Mouse (Mus musculus): ENCODE measurements around the gene Gmds. TPM values are rescaled to one million over a fixed set of nuclear protein-coding genes. Genes with fewer than 3 reads are reported as not detected.
A peak's percentile ranks its signal among the peaks of the same experiment; 100 is the strongest.

The Gmds gene
- polyA plus RNA-seq, 1 experiment from 2014 or later = 31.4 TPM

DNA sequence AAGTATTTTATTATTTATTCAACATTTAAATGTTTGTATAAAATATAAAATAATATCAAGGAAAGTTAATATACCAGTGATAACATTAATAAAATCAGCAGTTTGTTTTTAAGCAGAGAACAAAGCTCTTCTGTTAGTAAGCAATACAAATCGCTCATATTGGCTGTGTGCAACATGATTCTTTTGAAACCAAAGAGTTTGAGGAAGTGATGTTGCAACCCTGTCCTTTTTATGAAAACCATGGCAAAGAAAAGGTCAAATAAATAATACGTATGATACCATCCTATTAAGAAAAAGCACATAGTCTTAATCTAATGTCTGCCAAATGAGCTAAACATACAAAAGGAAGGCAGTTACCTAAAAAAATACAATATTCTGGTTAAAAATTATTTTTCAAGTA is 126.4 kb downstream of the Gmds start:
- Histone ChIP-seq H3K9ac (ENCODE audit: low read length) (no peak overlapping the region), H3K9me3 (ENCODE audit: control insufficient read depth, low read length) (no peaks in the 10 kb centered on the region), H3K27ac (replicated peaks; ENCODE audit: low read depth, low read length) (no peak overlapping the region), H3K36me3 (ENCODE audit: control insufficient read depth, insufficient read depth, low read length) (no peaks in the 10 kb centered on the region), H3K4me1 (ENCODE audit: control insufficient read depth, insufficient read depth, low read length) (no peaks in the 10 kb centered on the region), H3K4me3 (ENCODE audit: low read depth, low read length) (no peak overlapping the region), H3K4me2 (ENCODE audit: low read depth, severe bottlenecking) (no peak overlapping the region), H3K27me3 (ENCODE audit: control insufficient read depth, insufficient read depth, low read length) (no peaks in the 10 kb centered on the region)
- ATAC-seq (ENCODE audit: insufficient number of reproducible peaks, low FRiP score, low TSS enrichment, low read depth) (no peak), DNase-seq (ENCODE audit: low spot score) (no peak)
- WGBS = 78% methylated on average over 2 of the region's 2 CpGs

DNA sequence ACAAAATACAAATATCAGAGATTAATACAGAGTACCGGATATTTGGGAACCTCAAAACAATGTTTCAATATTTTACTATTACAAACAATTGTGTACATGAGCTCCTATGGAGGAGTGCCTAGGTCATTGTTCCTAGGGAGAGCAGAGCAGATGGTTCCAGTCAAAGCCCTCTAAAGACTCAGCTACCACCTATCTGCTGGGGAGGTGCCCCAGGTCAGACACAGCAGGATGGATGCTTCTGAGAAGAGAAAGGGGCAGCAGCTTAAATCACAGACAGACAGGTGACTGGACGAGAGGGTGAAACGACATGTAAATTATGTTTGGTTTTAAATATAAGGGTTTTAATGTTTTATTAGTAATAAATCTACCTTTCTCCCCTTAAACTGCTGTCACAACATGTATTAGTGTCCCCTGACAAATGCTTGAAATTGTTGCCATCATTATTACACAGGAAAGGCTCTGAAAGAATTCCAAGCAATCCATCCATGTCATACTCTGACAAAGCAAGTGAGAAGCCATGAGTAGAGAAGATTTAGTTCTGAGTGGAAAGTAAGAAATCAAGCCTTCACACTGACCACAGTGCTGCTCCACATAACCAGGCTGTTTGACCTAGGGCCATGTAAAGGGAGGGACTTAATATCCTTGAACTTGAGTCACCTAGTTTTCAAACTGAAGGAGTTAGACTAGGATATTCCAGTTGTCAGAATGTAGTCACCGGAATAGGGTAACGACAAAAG is 131.2 kb downstream of the Gmds start:
- Histone ChIP-seq H3K36me3 (ENCODE audit: control insufficient read depth, insufficient read depth, low read length) (no peaks in the 10 kb centered on the region), H3K4me3 (ENCODE audit: low read depth, low read length) (no peak overlapping the region), H3K4me2 (ENCODE audit: low read depth, severe bottlenecking) (no peak overlapping the region), H3K4me1 (ENCODE audit: control insufficient read depth, insufficient read depth, low read length) (no peaks in the 10 kb centered on the region), H3K9ac (ENCODE audit: low read length) (no peak overlapping the region), H3K9me3 (ENCODE audit: control insufficient read depth, low read length) (no peaks in the 10 kb centered on the region), H3K27me3 (ENCODE audit: control insufficient read depth, insufficient read depth, low read length) (no peaks in the 10 kb centered on the region), H3K27ac (replicated peaks; ENCODE audit: low read depth, low read length) (no peak overlapping the region)
- WGBS = 59% methylated on average over 5 of the region's 5 CpGs
- ATAC-seq (ENCODE audit: insufficient number of reproducible peaks, low FRiP score, low TSS enrichment, low read depth) (no peak), DNase-seq (ENCODE audit: low spot score) (no peak)

DNA sequence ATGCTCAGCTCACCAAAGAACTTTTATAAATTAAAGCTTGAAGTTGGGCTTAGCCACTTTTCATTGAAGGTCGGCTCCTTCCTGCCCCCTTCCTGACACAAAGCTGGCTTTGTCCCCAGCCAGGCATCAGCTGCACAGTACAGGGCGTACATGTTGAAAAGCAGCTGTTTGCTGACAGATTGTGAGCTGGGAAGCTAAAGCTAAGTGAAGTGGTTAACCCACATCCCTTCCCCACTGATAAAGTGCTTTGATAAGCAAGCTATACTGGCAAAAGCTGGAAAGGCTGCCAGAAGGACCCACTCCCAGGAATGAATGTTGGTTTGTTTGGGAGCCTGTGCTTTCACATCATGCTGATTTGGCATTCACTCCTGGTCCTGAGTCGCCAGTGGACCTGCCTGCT is 158.6 kb downstream of the Gmds start:
- Histone ChIP-seq H3K9me3 (ENCODE audit: control insufficient read depth, low read length) (no peaks in the 10 kb centered on the region), H3K4me1 (ENCODE audit: control insufficient read depth, insufficient read depth, low read length) (no peaks in the 10 kb centered on the region), H3K27me3 (ENCODE audit: control insufficient read depth, insufficient read depth, low read length) (no peaks in the 10 kb centered on the region), H3K27ac (replicated peaks; ENCODE audit: low read depth, low read length) (no peak overlapping the region), H3K4me2 (ENCODE audit: low read depth, severe bottlenecking) (no peak overlapping the region), H3K36me3 (ENCODE audit: control insufficient read depth, insufficient read depth, low read length) (no peaks in the 10 kb centered on the region), H3K4me3 (ENCODE audit: low read depth, low read length) (no peak overlapping the region), H3K9ac (ENCODE audit: low read length) (no peak overlapping the region)
- WGBS = 32% methylated on average over 3 of the region's 3 CpGs
- ATAC-seq (ENCODE audit: insufficient number of reproducible peaks, low FRiP score, low TSS enrichment, low read depth) = no peak
- peak; percentile 53 for DNase-seq (ENCODE audit: low spot score)

DNA sequence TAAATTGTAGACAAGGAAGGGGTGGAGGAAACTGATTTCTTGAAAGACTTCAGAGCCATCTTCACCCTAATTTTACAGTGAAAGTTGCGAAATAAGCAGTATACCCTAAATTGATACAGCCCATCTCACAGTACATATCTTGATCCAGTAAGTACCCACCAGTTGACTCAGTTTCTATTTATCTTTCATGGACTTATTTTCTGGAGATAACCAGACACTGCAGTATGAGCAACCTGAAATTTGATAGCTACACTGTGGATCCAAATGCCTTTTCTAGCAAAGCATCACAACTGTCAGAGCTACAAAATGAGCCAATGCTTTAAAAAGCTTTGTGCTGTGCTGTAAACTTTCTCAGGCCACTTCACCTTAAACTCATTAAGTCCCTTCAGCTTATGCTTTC is 159.9 kb downstream of the Gmds start:
- WGBS = 95% methylated on average over 1 of the region's 1 CpGs
- Histone ChIP-seq H3K9ac (ENCODE audit: low read length) (no peak overlapping the region), H3K27ac (replicated peaks; ENCODE audit: low read depth, low read length) (no peak overlapping the region), H3K4me1 (ENCODE audit: control insufficient read depth, insufficient read depth, low read length) (no peaks in the 10 kb centered on the region), H3K4me3 (ENCODE audit: low read depth, low read length) (no peak overlapping the region), H3K36me3 (ENCODE audit: control insufficient read depth, insufficient read depth, low read length) (no peaks in the 10 kb centered on the region), H3K27me3 (ENCODE audit: control insufficient read depth, insufficient read depth, low read length) (no peaks in the 10 kb centered on the region), H3K4me2 (ENCODE audit: low read depth, severe bottlenecking) (no peak overlapping the region), H3K9me3 (ENCODE audit: control insufficient read depth, low read length) (no peaks in the 10 kb centered on the region)
- no peak for DNase-seq (ENCODE audit: low spot score)
- no peak for ATAC-seq (ENCODE audit: insufficient number of reproducible peaks, low FRiP score, low TSS enrichment, low read depth)

DNA sequence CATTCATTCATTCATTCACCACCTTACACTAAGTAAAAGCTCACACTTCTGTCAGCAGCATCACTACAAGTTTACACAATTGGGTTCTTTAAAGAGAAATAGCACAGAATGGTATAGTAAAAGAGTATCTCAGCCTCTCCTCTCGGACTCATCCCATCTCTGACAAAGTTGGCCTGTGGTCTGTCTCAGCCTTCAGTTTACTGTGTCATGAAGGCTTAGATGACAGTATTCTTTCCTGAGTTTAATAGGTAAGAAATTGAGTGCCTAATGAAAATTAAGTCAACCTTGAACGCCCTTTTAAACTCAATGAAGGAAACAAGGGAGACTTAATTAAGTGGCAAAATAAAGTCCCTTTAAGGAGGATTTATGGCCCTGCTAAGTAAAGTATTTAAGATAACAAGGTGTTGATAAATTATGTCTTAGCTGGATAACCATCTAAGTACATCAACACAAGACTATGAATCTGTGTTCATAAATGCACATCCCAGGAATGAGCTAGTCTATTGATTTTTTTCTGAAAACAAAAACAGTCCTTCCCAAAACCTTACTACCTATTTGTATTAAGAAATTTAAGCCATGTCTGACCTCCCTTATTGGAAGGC is 160.6 kb downstream of the Gmds start:
- WGBS = 32% methylated on average over 2 of the region's 2 CpGs
- Histone ChIP-seq H3K27me3 (ENCODE audit: control insufficient read depth, insufficient read depth, low read length) (no peaks in the 10 kb centered on the region), H3K4me2 (ENCODE audit: low read depth, severe bottlenecking) (no peak overlapping the region), H3K9me3 (ENCODE audit: control insufficient read depth, low read length) (no peaks in the 10 kb centered on the region), H3K27ac (replicated peaks; ENCODE audit: low read depth, low read length) (no peak overlapping the region), H3K4me1 (ENCODE audit: control insufficient read depth, insufficient read depth, low read length) (no peaks in the 10 kb centered on the region), H3K36me3 (ENCODE audit: control insufficient read depth, insufficient read depth, low read length) (no peaks in the 10 kb centered on the region), H3K4me3 (ENCODE audit: low read depth, low read length) (no peak overlapping the region), H3K9ac (ENCODE audit: low read length) (no peak overlapping the region)
- ATAC-seq (ENCODE audit: insufficient number of reproducible peaks, low FRiP score, low TSS enrichment, low read depth) = no peak
- no peak for DNase-seq (ENCODE audit: low spot score)

DNA sequence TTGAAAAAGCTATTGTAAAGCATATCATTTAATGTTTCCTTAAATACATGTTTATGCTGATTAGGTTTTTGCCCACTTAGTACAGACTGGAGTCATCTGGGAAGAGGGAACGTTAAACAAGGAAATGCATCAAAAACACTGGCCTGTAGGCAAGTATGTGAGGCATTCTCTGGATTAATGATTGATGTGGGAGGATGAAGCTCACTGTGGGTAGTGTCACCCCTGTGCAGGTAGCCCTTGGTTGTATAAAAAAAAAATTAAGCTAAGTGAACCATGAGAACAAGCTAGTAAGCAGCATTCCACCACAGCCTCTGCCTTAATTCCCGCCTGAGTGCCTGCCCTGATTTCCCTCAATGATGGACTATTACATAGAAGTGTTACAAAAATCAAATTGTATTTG is 163.5 kb downstream of the Gmds start:
- DNase-seq (ENCODE audit: low spot score) (no peak), ATAC-seq (ENCODE audit: insufficient number of reproducible peaks, low FRiP score, low TSS enrichment, low read depth) (no peak)
- WGBS = 79% methylated on average over 2 of the region's 2 CpGs
- H3K9me3 ChIP-seq (ENCODE audit: control insufficient read depth, low read length) = no peaks in the 10 kb centered on the region
- no peaks in the 10 kb centered on the region for H3K27me3 ChIP-seq (ENCODE audit: control insufficient read depth, insufficient read depth, low read length)
- no peak overlapping the region for H3K4me3 ChIP-seq (ENCODE audit: low read depth, low read length)
- H3K27ac ChIP-seq (replicated peaks; ENCODE audit: low read depth, low read length) = no peak overlapping the region
- no peak overlapping the region for H3K4me2 ChIP-seq (ENCODE audit: low read depth, severe bottlenecking)
- no peak overlapping the region for H3K9ac ChIP-seq (ENCODE audit: low read length)
- no peaks in the 10 kb centered on the region for H3K4me1 ChIP-seq (ENCODE audit: control insufficient read depth, insufficient read depth, low read length)
- H3K36me3 ChIP-seq (ENCODE audit: control insufficient read depth, insufficient read depth, low read length) = no peaks in the 10 kb centered on the region

DNA sequence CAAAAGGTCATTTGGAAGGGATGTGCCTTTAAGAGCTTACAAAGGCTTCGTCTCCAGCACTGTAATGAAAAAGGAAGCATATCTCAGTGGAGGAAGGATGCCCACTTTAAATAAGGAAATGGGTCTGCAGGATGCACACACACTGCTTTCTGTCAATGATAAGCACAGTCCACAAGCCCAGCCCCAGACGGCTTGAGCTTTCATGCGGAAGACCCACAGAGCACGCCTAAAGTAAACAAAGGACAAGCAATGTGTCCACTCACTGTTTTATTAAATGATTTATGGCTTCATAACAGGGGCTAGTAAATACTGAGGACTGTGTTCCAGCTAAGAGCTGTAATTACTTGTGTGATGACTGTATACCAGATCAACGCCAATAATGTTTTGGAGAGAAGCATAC is 169.4 kb downstream of the Gmds start:
- peak; percentile 30 for DNase-seq (ENCODE audit: low spot score)
- WGBS = 6% methylated on average over 5 of the region's 5 CpGs
- H3K9ac ChIP-seq (ENCODE audit: low read length) = no peak overlapping the region
- no peak for ATAC-seq (ENCODE audit: insufficient number of reproducible peaks, low FRiP score, low TSS enrichment, low read depth)
- no peaks in the 10 kb centered on the region for H3K9me3 ChIP-seq (ENCODE audit: control insufficient read depth, low read length)
- H3K4me3 ChIP-seq (ENCODE audit: low read depth, low read length) = no peak overlapping the region
- no peaks in the 10 kb centered on the region for H3K4me1 ChIP-seq (ENCODE audit: control insufficient read depth, insufficient read depth, low read length)
- H3K36me3 ChIP-seq (ENCODE audit: control insufficient read depth, insufficient read depth, low read length) = no peaks in the 10 kb centered on the region
- H3K27ac ChIP-seq (replicated peaks; ENCODE audit: low read depth, low read length) = no peak overlapping the region
- H3K27me3 ChIP-seq (ENCODE audit: control insufficient read depth, insufficient read depth, low read length) = no peaks in the 10 kb centered on the region
- no peak overlapping the region for H3K4me2 ChIP-seq (ENCODE audit: low read depth, severe bottlenecking)

DNA sequence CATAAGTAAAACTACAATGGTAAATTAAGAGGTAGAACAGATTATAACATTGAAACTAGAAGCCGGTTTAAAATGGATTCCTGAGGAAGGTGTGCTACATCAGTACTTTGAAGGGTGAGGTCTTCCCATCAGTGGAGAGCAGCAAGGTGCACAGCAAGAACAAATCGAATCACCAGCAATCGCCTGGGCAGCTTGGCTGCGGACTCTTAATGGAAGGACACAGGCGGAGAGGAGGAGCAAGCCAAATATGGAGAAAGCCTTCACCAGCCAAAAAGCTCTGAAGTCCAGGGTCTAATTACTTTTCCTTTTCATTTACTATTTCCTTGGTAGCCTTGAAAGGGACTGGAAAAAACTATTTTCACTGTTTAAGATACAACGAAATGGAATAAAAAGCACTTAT is 170.7 kb downstream of the Gmds start:
- DNase-seq (ENCODE audit: low spot score) = no peak

DNA sequence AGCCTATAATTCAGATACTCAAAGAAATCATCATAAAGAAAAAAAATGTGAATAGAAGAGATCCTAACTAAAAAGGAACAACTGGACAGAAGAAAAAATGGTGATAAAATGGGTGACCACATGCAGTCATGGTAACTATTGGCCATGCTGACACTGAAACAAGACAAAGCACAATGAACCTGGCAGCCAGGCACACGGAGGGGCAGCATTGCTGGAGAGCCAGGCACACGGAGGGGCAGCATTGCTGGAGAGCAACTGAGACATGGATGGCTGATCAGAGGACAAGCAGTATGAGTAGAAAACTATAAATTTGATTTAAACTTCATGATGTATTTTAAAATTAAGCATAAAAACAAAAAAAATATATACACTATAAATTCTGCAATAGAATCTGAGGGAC is 173.0 kb downstream of the Gmds start:
- Histone ChIP-seq H3K4me2 (ENCODE audit: low read depth, severe bottlenecking) (no peak overlapping the region), H3K4me1 (ENCODE audit: control insufficient read depth, insufficient read depth, low read length) (0 out of 2 replicates have a peak, but pooled peaks cover 3% of the 10 kb centered on the region), H3K9ac (ENCODE audit: low read length) (no peak overlapping the region), H3K27ac (replicated peaks; ENCODE audit: low read depth, low read length) (no peak overlapping the region), H3K36me3 (ENCODE audit: control insufficient read depth, insufficient read depth, low read length) (no peaks in the 10 kb centered on the region), H3K27me3 (ENCODE audit: control insufficient read depth, insufficient read depth, low read length) (no peaks in the 10 kb centered on the region), H3K9me3 (ENCODE audit: control insufficient read depth, low read length) (no peaks in the 10 kb centered on the region), H3K4me3 (ENCODE audit: low read depth, low read length) (no peak overlapping the region)
- ATAC-seq (ENCODE audit: insufficient number of reproducible peaks, low FRiP score, low TSS enrichment, low read depth) (no peak), DNase-seq (ENCODE audit: low spot score) (no peak)
- 55% methylated on average over 2 of the region's 2 CpGs for WGBS

More for the DNA sequence above, 170.7 kb downstream of the Gmds start:
- no peak overlapping the region for H3K4me3 ChIP-seq (ENCODE audit: low read depth, low read length)
- no peak overlapping the region for H3K4me2 ChIP-seq (ENCODE audit: low read depth, severe bottlenecking)
- H3K9ac ChIP-seq (ENCODE audit: low read length) = no peak overlapping the region
- H3K27ac ChIP-seq (replicated peaks; ENCODE audit: low read depth, low read length) = no peak overlapping the region
- H3K4me1 ChIP-seq (ENCODE audit: control insufficient read depth, insufficient read depth, low read length) = no peaks in the 10 kb centered on the region
- H3K36me3 ChIP-seq (ENCODE audit: control insufficient read depth, insufficient read depth, low read length) = no peaks in the 10 kb centered on the region
- H3K27me3 ChIP-seq (ENCODE audit: control insufficient read depth, insufficient read depth, low read length) = no peaks in the 10 kb centered on the region
- H3K9me3 ChIP-seq (ENCODE audit: control insufficient read depth, low read length) = no peaks in the 10 kb centered on the region
- 74% methylated on average over 6 of the region's 6 CpGs for WGBS
- no peak for ATAC-seq (ENCODE audit: insufficient number of reproducible peaks, low FRiP score, low TSS enrichment, low read depth)

Data from limb, embryonic 11.5 days (tissue).